Mouse (Mus musculus) liver, embryonic 11.5 days (tissue): ENCODE data around the gene Hmgcr. TPM values are rescaled to one million over a fixed set of nuclear protein-coding genes. Genes with fewer than 3 reads are reported as not detected.
"Not testable (repeated sequence)": the region's sequence is repeated elsewhere in the genome, so short reads cannot be mapped to it uniquely, and the experiment has no call there.

Experiments used
- ATAC-seq: fragments of 200-750 bp; cut with Nextera tagmentation; replicated peaks from 2 replicates; pipeline ENCODE4 v1.8.0; 2017; ENCODE audit warnings: moderate number of reproducible peaks, mild to moderate bottlenecking, moderate TSS enrichment, moderate library complexity; ENCODE audit not compliant: low FRiP score
- DNase-seq: peaks from one replicate; pipeline ENCODE4 v3.0.0-alpha.2; 2017; ENCODE audit warnings: low spot score
- H3K27ac ChIP-seq: fragments of 300-500 bp; sonication (generic); 2 replicates; pipeline ENCODE4 v1.5.1; 2014; ENCODE audit warnings: mild to moderate bottlenecking, low read depth, low read length, control low read depth
- H3K27me3 ChIP-seq: fragments of 300-500 bp; sonication (generic); replicated peaks from 2 replicates; pipeline ENCODE4 v1.6.1; 2014; ENCODE audit warnings: low read length, mixed read lengths; ENCODE audit not compliant: control insufficient read depth, insufficient read depth
- H3K36me3 ChIP-seq: fragments of 300-500 bp; sonication (generic); 2 replicates; pipeline ENCODE4 v1.6.1; 2014; ENCODE audit warnings: mild to moderate bottlenecking, low read length, moderate library complexity, mixed read lengths; ENCODE audit not compliant: control insufficient read depth, insufficient read depth
- H3K4me1 ChIP-seq: fragments of 300-500 bp; sonication (generic); replicated peaks from 2 replicates; pipeline ENCODE4 v1.6.1; 2014; ENCODE audit warnings: low read length, mixed read lengths; ENCODE audit not compliant: control insufficient read depth, insufficient read depth
- H3K4me2 ChIP-seq: fragments of 300-500 bp; sonication (generic); 2 replicates; pipeline ENCODE4 v1.6.1; 2014; ENCODE audit warnings: mild to moderate bottlenecking, control low read depth, moderate library complexity
- H3K4me3 ChIP-seq: fragments of 300-500 bp; sonication (generic); 2 replicates; pipeline ENCODE4 v1.5.1; 2014; ENCODE audit warnings: low read depth, low read length, control low read depth
- H3K9ac ChIP-seq: fragments of 300-500 bp; sonication (generic); 2 replicates; pipeline ENCODE4 v1.6.1; 2014; ENCODE audit warnings: low read depth, low read length, control low read depth
- H3K9me3 ChIP-seq: fragments of 300-500 bp; sonication (generic); 2 replicates; pipeline ENCODE4 v1.6.1; 2016; ENCODE audit warnings: low read length, inconsistent platforms, mixed read lengths; ENCODE audit not compliant: control insufficient read depth
- WGBS: fragments of 180-500 bp; shearing (Covaris S2); extraction: QIAGEN DNeasy Blood & Tissue Kit; methylation state at CpG from one replicate; pipeline ENCODE4 v1.1.7; 2014; 5-methylcytosine and 5-hydroxymethylcytosine counted together
- polyA plus RNA-seq: library from polyadenylated mRNA; unstranded; fragments of >200 nt; fragmentation: Nextera tagmentation; extraction: Ambion mirVana; gene quantifications from 2 replicates; pipeline ENCODE4 v1.2.1, GENCODE M21; 2014

Gene Hmgcr
- polyA plus RNA-seq, 1 experiment from 2014 or later = 94.7 TPM

- H3K4me1 ChIP-seq = peaks cover 18% of the 10 kb centered on the region
- no peaks in the 10 kb centered on the region for H3K9me3 ChIP-seq
- H3K4me3 ChIP-seq = no peak overlapping the region
- 59% methylated on average over 6 of the region's 6 CpGs for WGBS
- no peak for DNase-seq
- H3K27me3 ChIP-seq = no peaks in the 10 kb centered on the region
- no peak for ATAC-seq
- H3K27ac ChIP-seq = no peak overlapping the region
- no peak overlapping the region; the same call in 1 of the 2 replicates for H3K4me2 ChIP-seq
- no peak overlapping the region for H3K9ac ChIP-seq
- H3K36me3 ChIP-seq = peaks cover 2% of the 10 kb centered on the region; the same call in 1 of the 2 replicates
These were observed 1.5 kb upstream of the Hmgcr start for GRCm38 (mm10) chr13:96672276-96672675.

- no peak overlapping the region for H3K4me3 ChIP-seq
- no peak for ATAC-seq
- H3K4me2 ChIP-seq = no peak overlapping the region
- H3K9me3 ChIP-seq = no peaks in the 10 kb centered on the region
- H3K4me1 ChIP-seq = peaks cover 18% of the 10 kb centered on the region
- DNase-seq = no peak
- no peak overlapping the region for H3K27ac ChIP-seq
- peaks cover 2% of the 10 kb centered on the region; the same call in 1 of the 2 replicates for H3K36me3 ChIP-seq
- H3K27me3 ChIP-seq = no peaks in the 10 kb centered on the region
- 91% methylated on average over 5 of the region's 5 CpGs for WGBS
- no peak overlapping the region for H3K9ac ChIP-seq
These were observed 1.1 kb upstream of the Hmgcr start for GRCm38 (mm10) chr13:96671906-96672234.

DNA sequence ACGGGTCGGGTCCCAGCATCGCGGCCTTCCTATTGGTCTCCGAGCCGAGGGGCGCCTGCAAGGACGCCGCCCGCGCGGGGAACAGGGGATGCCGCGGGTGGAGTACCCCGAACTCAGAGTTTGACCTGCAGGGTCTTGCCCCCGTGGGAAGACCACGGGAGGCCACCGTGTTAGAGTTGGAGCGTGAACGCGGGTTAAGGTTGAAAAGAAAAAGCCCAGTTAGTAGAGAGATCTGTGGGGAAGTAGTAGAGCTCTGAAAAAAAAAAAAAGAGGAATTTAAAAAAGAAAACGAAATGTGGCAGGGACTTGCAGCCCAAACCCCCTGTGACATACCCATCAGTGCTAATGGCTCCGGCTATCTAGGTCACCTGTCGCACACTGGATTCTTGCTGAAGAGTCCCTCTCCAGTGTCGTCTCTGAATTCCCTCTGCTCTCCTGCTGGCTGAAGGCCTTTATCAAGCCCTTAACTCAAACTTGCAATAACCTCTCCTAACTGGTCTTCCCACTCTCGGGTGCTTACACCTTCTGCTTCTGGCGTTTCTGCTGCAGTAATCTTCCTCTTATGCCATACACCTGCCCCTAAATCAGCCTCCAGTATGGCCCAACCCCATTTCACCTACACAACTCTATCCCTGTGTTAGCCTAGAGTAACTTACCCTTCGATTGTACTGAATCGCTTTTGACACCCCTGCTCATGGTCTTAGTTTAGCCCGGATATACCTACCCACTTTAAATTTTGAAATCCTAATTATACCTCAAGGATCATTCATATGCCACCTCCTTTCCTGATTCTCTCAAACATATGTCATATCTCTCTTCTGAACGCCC is 556 bp upstream of the Hmgcr start:
- H3K27me3 ChIP-seq = no peaks in the 10 kb centered on the region
- H3K4me3 ChIP-seq = peak overlapping the region; percentile 99
- peak overlapping the region; percentile 71 for H3K27ac ChIP-seq
- peaks cover 6% of the 10 kb centered on the region; the same call in 1 of the 2 replicates for H3K36me3 ChIP-seq
- peak overlapping the region; percentile 70 for H3K4me2 ChIP-seq
- 14% methylated on average over 31 of the region's 31 CpGs for WGBS
- H3K9me3 ChIP-seq = no peaks in the 10 kb centered on the region
- peak overlapping the region; percentile 66 for H3K9ac ChIP-seq
- no peak for DNase-seq
- peaks cover 18% of the 10 kb centered on the region for H3K4me1 ChIP-seq
- ATAC-seq = no peak

DNA sequence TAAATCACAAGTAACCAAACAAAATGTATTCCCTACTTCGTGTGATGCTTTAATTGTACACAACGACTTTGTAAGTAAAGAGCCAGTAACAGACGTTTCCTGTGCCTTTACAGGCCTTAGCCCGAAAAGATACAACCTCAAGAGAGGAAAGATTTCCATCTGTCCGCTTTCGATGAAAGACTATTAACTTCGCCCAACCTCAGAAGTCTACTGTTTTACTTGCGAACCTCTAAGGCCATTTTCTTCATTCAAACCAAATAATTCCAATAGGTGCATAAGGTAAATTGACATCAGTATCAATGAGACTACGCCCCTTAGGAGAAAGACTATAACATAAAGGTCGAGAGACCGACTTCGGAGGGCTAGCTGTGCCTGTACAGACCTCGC is 724 bp downstream of the Hmgcr start:
- Histone ChIP-seq H3K27me3 (no peaks in the 10 kb centered on the region), H3K9ac (peak overlapping the region; percentile 98), H3K4me2 (peak overlapping the region; percentile 65), H3K4me1 (peaks cover 21% of the 10 kb centered on the region), H3K36me3 (peaks cover 15% of the 10 kb centered on the region), H3K4me3 (peak overlapping the region; percentile 99), H3K27ac (peak overlapping the region; percentile 93), H3K9me3 (no peaks in the 10 kb centered on the region)
- ATAC-seq (no peak), DNase-seq (no peak)
- WGBS = 4% methylated on average over 13 of the region's 13 CpGs

DNA sequence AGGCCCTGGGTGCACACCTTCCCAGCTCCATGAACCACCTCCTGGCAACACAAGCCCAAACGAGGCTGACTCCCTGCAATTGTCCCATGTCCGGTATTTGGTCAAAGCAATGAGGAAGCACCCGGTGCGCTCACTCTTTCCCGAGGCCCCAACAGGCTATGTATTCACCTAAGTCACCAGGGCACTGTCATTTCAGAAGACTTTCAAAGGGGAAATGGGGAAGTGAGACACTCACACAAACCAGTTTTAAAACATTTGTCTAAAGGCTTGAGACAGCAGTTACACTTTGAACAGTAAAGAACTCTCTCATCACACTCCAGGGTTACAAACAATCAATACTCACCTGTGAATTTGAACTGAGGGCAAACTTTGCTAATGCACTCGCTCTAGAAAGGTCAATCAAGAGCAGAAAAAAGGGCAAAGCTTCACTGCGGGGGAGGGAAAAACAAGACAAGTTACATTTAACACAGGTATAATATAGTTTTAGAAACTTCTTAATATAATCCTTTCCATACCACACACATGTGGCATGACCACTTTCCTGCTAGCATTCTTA is 6.2 kb downstream of the Hmgcr start:
- no peaks in the 10 kb centered on the region for H3K27me3 ChIP-seq
- H3K36me3 ChIP-seq = peaks cover 45% of the 10 kb centered on the region
- H3K9me3 ChIP-seq = no peaks in the 10 kb centered on the region
- H3K4me1 ChIP-seq = peaks cover 14% of the 10 kb centered on the region; the same call in 1 of the 2 replicates
- H3K9ac ChIP-seq = no peak overlapping the region
- H3K4me3 ChIP-seq = no peak overlapping the region
- DNase-seq = no peak
- ATAC-seq = no peak
- 82% methylated on average over 7 of the region's 7 CpGs for WGBS
- H3K27ac ChIP-seq = no peak overlapping the region
- H3K4me2 ChIP-seq = no peak overlapping the region

GRCm38 (mm10) chr13:96663120-96663519 is 7.6 kb downstream of the Hmgcr start:
- not testable (repeated sequence) for H3K27me3 ChIP-seq, H3K9ac ChIP-seq, DNase-seq, H3K27ac ChIP-seq, H3K9me3 ChIP-seq, H3K4me1 ChIP-seq, H3K4me3 ChIP-seq, H3K4me2 ChIP-seq, ATAC-seq
- 92% methylated on average over 4 of the region's 4 CpGs for WGBS
- H3K36me3 ChIP-seq = peaks cover 55% of the 10 kb centered on the region

- no peak overlapping the region for H3K9ac ChIP-seq
- no peak overlapping the region for H3K4me2 ChIP-seq
- ATAC-seq (no peak; the same call in 1 of the 2 replicates), DNase-seq (no peak)
- H3K27ac ChIP-seq = no peak overlapping the region
- no peaks in the 10 kb centered on the region for H3K27me3 ChIP-seq
- no peaks in the 10 kb centered on the region for H3K4me1 ChIP-seq
- H3K9me3 ChIP-seq = no peaks in the 10 kb centered on the region
- H3K36me3 ChIP-seq = peaks cover 57% of the 10 kb centered on the region
- H3K4me3 ChIP-seq = no peak overlapping the region
- WGBS = 88% methylated on average over 10 of the region's 10 CpGs
These were observed 10.5 kb downstream of the Hmgcr start for GRCm38 (mm10) chr13:96660095-96660860.

GRCm38 (mm10) chr13:96658936-96659335 is 11.8 kb downstream of the Hmgcr start:
- DNase-seq (no peak), ATAC-seq (no peak)
- Histone ChIP-seq H3K36me3 (peaks cover 58% of the 10 kb centered on the region), H3K4me2 (no peak overlapping the region), H3K27me3 (no peaks in the 10 kb centered on the region), H3K9me3 (no peaks in the 10 kb centered on the region), H3K27ac (no peak overlapping the region), H3K9ac (no peak overlapping the region), H3K4me1 (no peaks in the 10 kb centered on the region), H3K4me3 (no peak overlapping the region)
- 91% methylated on average over 7 of the region's 7 CpGs for WGBS
